Mouse (Mus musculus) layer of hippocampus, adult 9-11 months (tissue): Measurements from ENCODE around the gene Slc17a5.

ENCODE experiments used
- DNase-seq: peaks from one replicate; pipeline ENCODE4 v3.0.0; 2022

Gene Slc17a5

DNA sequence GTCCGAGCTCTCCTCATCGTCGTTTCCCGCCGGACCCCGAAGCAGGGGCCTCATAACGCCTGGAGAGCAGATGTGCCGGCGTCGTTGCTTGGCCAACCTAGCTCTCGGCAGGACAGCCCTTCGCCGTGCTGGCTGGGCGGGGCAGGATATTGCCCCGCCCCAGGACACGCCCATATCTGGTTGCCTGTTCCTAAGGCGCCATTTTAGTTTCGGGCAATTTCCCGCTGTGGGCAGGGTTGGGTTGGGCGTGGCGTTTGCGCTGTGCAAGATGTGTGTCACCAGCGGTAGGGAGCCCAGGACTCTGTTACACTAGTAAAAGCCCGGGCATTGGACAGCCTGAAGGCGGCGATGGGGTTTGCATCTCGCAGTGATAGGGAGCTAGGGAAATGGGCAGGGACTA, at the start of gene Slc17a5:
TSS of gene Slc17a5 (minus strand) at position 128 of the 400 bp plus-strand sequence.
- peak; percentile 94 for DNase-seq

DNA sequence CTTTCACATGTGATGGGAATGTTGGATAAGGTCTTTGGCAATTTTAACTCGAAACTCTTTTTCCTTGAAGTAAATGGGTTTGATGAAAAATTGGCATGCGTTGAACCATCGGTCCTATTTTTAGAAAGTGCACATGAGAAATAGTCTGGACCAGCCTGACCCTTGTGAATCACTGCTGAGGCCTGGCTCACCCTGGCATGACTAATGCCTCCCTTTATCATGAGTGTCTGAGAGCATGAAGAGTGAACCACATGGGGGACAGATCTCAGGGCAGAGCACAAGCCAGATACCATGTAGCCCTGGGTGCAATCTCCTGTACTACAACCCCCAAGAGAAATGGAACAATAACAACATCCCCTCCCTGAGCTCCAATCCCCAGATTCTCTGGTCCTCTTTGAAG, 46.1 kb upstream of the Slc17a5 start:
- no peak for DNase-seq

DNA sequence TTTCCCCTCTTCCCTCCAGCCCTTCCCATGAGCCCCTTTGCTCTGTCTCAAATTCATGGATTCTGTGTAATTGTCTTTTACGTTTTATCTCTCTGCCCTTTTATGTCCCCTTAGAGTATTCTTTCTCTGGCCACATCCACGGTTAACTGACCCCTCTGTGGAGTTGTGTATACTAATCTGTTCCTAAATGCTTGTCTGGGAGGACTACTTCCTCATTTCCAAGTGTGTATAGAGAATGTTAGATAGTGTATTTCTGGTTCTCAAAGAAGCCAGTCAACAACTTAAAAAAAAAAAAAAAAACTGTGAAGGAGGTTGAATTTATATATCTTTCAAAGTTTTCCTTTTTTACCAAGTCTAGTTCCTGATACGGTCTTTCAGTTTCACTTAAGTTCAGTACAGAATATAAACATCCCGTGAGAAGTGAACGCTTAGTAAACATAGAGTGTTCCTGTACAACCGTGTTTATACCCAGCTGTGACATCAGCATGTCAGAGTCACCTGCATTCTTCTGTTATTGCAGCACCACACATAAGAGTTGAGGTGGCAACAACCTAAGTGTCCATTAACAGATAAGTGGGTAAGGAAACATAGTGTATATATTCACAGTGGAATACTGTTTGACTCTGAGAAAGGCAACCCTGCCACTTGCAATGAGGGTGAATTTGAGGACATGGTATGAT, 44.1 kb upstream of the Slc17a5 start:
- no peak for DNase-seq

DNA sequence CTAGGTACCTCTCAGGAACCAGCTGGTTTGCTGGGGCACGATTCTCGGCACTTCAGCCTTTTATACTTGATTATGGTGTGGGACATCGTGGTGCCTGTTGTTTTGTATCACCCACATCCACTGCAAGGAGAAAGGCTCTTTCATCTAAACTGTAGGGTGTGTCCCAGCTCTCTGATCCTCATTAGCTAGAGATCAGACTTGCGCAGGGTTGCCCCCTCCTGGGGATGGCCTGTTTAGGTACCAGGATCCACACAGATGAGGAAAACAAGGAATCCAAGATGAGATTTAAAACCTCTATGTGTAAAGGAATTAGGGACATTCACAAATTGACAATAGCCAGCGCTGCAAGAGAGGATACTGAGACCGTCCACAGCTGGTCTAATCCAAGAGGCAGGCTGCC, 42.1 kb upstream of the Slc17a5 start:
- no peak for DNase-seq

DNA sequence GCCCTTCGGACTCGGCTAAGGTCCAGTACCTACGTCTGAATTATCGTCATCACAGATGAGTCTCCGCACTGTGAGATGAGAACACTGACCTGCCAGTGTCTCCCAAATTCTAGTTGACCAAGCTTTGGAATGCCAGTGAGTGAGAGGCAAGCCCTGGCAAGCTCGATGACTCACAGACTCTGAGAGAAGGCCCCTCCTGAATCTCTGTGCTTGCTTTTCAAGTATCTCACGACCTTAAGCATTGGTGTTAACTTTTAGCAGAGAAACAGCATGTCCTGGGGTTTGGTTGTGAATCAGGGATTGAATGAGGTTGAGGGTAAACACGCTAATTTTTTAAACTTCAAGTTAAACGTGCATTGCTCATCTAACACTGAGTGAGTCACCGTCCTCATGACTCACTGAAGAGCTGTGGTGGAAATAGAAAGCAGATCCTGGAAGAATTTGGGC, 35.5 kb upstream of the Slc17a5 start:
- DNase-seq = no peak

DNA sequence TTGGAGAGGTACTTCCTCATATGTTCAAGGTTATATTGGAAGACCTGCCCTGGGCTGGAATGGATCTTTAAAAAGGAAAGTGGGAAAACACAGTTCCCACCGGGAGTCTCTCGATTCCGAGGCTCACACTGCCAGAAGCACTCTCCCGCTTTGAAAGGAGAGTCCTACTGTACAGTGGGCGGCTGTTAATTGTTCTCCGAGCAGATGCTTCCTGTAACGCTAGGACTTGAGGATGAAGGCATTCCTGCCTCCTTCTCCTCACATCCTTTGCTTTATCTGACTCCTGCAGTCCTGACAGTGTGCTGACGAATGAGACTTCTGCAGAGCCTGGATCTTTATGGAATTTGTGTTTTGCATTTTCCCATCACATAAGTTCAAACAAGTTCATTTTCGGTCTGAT, 31.4 kb upstream of the Slc17a5 start:
- DNase-seq = no peak

DNA sequence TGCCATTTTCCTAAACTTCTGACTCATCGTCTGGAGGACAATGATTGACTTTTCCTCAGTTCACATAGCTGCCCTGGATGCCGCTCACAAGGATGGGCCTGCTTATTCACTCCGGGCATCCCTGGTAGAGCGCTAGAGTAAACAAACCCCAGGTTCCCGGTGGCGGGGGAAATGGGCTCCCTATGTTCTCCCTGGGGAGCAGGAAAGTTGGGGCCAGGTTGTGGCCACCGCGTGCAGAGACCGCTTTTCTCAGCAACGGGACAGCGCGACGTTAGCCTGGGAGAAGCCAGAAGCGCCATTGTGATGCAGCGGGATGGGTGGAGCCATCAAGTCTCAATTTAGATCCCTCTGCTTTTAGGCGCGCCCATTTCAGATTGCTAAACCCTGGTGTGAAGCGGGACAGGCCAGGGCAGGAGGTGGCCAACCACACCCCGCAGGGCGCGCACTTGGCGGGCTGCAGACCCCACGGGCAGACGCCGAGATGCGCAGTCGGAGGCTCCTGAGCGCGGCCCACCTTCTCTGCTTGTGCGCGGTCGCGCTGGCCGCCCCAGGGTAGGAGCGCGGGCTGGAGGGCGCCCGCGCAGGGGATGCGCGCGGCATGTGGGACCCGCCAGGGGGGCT, 27.7 kb upstream of the Slc17a5 start, which contains the start of gene Cd109:
TSS of gene Cd109 (plus strand) at position 146 of the 621 bp plus-strand sequence.
- no peak for DNase-seq

DNA sequence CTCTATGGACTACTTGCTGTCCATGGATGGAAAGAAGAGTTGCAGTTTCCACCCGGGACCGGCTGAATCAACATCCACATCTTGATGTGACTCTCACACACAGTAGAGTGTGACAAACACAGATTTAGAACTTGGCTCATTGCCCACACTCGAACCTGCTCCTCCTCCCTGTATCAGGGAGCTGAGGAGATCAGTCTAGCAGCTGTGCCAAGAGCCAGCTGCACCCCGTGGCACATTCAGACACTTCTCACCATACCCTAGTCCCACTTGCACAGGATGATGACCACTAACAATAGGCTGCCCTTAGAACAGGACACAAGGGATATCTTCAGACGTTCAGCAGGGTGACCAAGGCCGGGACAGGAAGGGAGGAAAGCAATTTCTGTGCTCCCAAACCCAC, 26.4 kb upstream of the Slc17a5 start:
- no peak for DNase-seq

DNA sequence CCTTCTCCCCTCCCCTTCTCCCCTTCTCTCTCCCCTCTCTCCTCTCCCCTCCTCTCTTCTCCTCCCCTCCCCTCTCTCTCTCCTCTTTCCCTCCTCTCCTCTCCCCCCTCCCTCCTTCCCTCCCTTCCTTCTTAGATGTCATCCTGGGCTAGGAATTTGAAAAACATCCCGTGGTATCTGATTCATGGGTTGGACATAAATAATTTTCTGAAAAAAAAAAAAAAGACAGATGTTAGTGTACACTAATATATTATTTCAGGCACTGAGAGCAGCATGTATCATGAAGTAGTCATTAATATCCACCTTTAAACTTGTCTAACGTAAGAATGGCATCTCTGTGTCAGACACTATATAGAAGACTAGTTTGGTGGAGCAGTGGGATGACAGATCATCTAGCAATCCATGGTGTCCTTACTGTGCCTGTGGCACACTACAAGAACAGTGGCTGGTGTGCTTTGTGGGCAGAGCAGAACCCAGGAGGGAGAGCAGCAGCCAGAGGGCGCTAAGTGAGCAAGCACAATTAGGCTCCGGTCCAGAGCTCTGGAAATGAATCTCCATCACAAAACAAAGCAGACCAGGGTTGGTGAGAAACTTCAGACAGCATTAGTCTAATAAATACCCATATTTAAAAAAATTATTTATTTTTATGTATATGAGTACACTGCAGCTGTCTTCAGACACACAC, 13.3 kb upstream of the Slc17a5 start:
- no peak for DNase-seq

DNA sequence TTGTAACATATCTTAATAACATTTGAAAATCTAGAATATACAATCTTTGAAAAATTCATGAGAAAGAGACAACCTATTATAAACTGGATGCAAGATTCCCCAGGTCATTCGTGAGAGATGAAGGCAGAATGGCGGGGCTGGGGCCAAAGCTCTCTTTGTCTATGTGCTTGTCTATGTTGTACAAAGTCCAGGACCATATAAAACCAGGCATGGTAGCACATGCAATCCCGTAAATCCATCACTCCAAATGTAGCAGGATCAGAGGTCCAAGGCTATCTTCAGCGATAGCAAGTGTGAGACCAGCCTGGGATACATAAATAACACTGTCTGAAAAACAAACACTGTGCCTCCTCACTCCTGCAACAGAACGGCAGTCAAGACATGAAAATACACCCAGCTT, 12.1 kb upstream of the Slc17a5 start:
- DNase-seq = no peak

DNA sequence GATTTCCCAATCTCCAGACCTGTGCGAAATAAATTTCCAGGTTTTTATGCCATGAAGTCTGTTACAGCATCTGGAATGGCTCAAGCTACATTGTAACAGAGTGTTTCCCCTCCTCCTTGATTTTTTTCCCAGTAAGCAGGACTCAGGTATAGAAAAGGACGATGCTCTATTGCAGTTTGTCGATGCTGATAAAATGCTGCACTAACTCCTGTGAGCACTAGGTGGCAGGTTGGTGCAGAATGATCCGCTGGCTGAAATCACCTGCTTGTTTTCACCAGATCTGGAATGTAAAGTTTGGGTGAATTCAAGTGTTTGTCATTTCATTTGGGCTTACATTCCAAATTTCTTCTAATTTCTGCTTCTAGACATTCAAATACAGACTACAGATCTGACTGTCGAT, 9.0 kb upstream of the Slc17a5 start:
- DNase-seq = no peak

DNA sequence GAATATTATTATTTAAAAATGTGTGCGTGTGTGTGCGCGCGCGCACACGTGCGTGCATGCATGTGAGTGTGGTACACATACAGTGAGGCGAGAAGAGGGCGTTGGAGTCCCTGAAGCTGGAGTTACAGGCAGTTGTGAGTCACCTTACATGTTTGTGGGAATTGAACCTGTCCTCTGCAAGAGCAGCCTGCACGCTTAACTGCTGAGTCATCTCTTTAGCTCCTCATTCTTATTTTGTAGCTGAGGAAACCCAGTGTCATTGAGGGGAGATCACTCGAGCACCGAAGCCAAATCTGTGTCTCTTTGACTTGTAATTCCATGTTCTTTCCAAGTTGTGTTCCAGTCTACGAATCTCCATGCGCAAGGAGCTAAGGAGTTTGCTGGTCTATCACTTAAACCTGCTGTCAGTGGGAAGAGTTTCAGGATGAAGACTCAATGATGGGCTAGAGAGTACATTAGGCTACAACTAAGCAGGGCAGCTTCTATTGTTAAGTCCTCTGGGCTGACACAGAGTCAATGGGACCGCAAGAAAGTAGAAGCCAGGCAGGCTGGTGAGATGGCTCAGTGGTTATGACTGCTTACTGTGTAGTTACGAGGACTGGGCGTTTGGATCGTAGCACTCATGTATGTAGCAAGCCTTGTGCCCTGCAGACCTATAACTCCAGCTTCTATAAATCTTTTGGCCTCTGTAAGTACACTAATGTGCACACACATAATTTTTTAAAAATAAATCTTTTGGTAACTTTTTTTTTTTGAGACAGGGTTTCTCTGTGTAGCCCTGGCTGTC, 8.1 kb upstream of the Slc17a5 start:
- no peak for DNase-seq

DNA sequence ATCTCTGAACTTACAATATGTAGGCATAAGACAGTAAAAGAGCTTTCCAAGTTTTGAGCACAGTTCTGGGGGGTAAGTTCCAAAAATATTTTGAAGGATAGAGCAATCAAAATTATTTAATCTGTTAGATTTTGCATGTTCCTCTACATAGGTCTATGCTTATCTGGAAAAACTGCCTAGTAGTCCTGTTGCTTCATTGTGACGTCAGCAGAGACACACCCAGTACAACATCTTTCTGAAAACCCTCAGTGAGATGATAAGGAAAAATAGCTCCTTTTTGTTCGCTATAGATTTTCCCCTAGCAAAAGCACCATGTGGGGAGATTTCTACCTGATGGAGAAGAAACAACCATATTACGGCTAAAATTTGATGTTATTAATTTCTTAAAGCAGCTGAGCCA, 7.4 kb upstream of the Slc17a5 start:
- DNase-seq = no peak

DNA sequence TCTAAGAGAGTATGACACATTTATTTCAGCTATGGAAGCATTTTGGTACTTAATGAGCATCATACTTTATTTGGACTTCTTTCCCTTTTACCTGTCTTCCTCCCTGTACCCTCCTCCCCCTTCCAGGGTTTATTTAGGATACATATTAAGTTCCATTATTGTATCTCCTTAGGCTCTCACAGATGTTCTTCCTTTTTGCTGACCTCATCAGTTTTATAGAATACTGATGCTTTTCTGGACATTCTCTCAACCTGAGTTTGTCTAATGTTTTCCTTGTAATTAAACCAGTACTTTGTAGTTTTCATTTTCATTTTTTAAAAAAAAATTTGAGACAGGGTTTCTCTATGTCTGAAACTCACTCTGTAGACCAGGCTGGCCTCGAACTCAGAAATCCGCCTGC, 2.6 kb upstream of the Slc17a5 start:
- no peak for DNase-seq

DNA sequence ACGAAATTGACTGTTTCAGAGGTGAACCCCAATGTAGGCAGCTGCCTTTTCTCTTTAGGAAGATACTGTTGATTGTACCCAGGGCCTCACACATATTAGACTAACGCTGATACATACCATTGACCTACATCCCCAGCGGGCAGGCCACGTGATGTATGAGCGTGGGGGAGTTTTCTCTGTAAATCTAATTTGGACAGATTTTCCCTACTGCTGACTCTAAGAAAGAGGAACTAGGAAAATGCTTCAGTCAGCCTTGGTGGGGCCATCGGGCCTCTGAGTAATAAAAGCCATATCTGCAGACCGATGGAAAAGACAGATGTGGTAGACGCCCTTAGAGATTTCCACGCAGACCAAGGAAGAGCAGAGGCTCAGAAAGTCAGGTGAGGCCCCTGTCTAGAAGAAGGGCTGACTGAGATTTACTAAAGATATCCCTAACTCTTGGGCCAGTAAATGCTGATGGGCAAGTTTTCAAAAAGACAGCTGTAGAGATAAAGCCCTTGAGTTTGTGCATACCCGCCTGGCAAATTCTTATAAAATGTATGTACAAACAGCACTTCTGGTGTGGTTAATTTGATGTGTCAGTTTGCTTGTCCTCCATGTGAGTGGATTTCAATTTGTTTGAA, 681 bp upstream of the Slc17a5 start:
- peak; percentile 36 for DNase-seq

DNA sequence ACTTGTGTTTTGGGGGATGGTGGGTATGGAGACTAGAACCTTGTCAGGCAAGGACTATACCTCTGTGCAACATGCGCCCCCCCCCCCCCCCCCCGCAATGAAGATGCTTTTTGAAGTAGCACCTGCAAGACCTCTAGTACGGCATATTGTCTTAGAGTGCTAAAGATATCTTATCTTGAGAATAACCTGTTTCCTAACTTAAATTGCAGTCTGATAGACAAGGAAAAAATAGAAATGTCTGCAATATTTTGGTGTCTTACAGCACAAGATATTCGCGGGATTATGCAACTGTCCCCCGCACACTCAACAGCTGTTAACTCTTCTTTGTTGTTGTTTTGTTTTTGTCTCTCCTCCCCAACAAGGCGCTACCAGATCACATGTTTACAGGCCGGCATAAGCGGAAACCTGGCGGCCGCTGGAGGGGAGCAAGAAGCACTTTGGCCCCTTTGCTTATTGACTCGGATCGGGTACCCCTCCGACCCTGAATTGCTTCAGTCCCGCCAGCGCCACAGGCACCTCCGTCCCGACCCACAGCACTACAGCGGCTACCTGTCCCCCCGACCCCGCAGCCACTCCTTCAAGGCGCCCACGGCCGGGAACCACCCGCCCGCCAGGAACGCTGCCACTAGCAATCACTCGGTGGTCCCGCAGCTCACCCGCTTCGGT, 490 bp downstream of the Slc17a5 start:
- DNase-seq = no peak

DNA sequence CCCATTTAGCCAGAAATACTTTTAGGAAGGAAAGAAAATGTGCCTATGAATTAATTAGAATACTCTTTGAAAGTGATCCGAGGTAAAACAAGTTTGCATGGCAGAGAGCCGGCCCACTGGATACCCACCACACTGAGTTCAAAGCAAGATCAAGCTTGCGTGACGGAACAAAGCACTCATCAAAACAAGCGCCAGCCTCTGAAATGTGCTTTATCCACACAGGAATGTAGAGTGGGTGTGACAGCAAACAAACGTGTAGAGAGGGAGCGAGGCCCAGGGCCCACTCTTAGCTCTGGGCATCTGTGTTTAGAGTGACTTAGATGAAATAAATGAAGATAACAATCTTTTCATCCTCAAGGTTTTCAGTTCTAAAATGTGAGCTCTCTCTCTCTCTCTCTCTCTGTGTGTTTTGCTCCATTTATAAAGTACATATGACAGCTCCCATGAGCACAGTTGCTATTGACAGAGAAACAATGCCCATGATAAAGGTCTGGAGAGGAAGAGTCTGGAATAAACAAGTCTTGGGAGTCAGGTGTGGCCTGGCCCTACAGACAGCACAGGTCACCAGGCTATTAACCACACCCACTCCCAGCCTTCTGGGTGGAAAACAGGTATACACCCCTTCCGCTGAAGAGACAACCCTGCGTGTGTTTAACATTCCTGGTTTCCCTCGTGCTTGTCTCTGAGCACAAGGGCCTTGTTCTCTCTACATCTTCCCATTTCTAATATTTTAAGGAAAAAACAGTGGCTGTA, 8.0 kb downstream of the Slc17a5 start:
- no peak for DNase-seq

DNA sequence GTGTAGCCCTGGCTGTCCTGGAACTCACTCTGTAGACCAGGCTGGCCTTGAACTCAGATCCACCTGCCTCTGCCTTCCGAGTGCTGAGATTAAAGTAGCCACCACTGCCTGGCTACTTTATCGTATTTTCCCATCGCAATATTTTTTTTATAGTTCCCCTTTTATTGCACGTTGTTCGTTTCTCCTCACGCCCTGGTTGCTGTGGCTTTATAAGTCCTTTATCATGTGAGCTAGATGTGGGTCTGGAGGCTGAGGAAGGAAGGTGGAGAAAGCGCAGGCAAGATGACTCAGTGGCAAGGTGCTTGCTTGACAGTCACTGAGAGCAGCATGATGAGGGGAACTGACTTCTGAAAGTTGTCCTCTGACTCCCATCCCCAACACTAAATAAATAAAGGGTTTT, 9.0 kb downstream of the Slc17a5 start:
- no peak for DNase-seq

DNA sequence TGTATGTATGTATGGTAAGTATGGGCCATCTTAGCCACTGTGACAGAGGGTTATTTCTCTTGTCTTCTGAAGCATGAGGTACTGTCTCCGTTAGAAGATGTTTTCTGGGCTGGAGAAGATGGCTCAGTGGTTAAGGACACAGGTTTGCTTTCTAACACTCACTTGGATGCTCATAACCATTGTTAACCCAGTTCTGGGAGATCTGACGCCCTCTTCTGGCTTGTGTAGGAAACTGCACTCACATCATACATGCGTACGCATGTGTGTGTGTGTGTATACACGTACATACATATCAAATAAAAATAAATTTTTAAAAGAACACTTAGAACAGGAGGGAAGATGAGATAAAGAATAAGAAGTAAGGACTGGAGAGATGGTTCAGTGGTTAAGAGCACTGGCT, 11.4 kb downstream of the Slc17a5 start:
- DNase-seq = no peak

DNA sequence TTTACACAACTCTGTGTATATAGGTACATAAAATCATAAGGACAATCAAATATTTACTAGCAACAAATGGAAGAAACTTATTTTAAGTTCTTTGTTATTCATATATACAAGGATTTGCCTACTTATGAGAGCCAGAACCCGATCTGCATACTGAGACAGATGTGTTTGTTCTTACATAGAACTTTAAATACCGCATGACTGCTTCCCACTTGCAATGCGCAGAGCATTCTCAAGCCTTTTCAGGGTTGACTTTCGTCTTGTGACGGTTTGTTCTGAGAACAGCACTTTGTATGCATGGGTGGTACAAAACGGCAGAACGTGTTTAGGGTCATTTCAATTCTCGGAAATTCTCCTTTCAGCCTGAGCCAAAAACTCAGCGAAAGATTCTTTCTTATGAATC, 17.9 kb downstream of the Slc17a5 start:
- DNase-seq = no peak

DNA sequence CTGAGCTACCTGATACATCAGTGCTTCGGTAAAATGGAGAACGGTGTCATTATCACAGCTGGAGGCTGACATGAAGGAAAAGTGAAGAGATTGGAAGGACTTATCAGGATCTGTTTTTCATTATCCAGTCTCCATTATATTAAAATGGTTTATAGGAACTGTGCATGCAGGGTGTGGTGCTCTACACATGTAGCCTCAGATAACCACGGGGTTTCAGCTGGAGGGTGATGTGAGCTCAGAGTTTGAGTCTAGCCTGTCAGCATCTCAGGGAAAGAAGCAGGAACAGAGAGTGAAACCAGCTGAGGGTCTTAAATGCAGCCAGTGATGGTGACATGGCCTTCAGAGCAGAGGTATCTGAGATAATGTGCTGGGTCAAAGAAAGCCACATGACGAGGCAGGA, 28.4 kb downstream of the Slc17a5 start:
- no peak for DNase-seq
